Mouse (Mus musculus): ENCODE results near the gene Abca13. TPM values are rescaled to one million over a fixed set of nuclear protein-coding genes. Genes with fewer than 3 reads are reported as not detected.

Gene Abca13
- polyA plus RNA-seq, 1 experiment from 2014 or later, result 0.13 TPM

- Histone ChIP-seq H3K9ac (ENCODE audit: low read length) (no peak overlapping the region), H3K9me3 (ENCODE audit: control insufficient read depth, low read length) (no peaks in the 10 kb centered on the region), H3K36me3 (ENCODE audit: control insufficient read depth, insufficient read depth, low read length) (no peaks in the 10 kb centered on the region), H3K4me3 (ENCODE audit: low read length) (no peak overlapping the region), H3K27me3 (ENCODE audit: control insufficient read depth, insufficient read depth, low read depth, low read length) (no peaks in the 10 kb centered on the region), H3K27ac (ENCODE audit: low read length) (no peak overlapping the region), H3K4me1 (replicated peaks; ENCODE audit: control insufficient read depth, insufficient read depth, low read length) (no peaks in the 10 kb centered on the region), H3K4me2 (ENCODE audit: low read depth, low read length) (no peak overlapping the region)
- WGBS, result 83% methylated on average over 8 of the region's 8 CpGs
- no peak for ATAC-seq (ENCODE audit: low read depth)
Measured at GRCm38 (mm10) chr11:9531715-9532114, 340.0 kb downstream of the Abca13 start.

GRCm38 (mm10) chr11:9533189-9533588, 341.4 kb downstream of the Abca13 start:
- no peaks in the 10 kb centered on the region for H3K36me3 ChIP-seq (ENCODE audit: control insufficient read depth, insufficient read depth, low read length)
- no peaks in the 10 kb centered on the region for H3K4me1 ChIP-seq (replicated peaks; ENCODE audit: control insufficient read depth, insufficient read depth, low read length)
- no peak overlapping the region for H3K4me2 ChIP-seq (ENCODE audit: low read depth, low read length)
- H3K27ac ChIP-seq (ENCODE audit: low read length), result no peak overlapping the region
- no peak for ATAC-seq (ENCODE audit: low read depth)
- WGBS, result 66% methylated on average over 1 of the region's 1 CpGs
- no peak overlapping the region for H3K9ac ChIP-seq (ENCODE audit: low read length)
- H3K9me3 ChIP-seq (ENCODE audit: control insufficient read depth, low read length), result no peaks in the 10 kb centered on the region
- H3K4me3 ChIP-seq (ENCODE audit: low read length), result no peak overlapping the region
- H3K27me3 ChIP-seq (ENCODE audit: control insufficient read depth, insufficient read depth, low read depth, low read length), result no peaks in the 10 kb centered on the region

- Histone ChIP-seq H3K27ac (ENCODE audit: low read length) (no peak overlapping the region), H3K27me3 (ENCODE audit: control insufficient read depth, insufficient read depth, low read depth, low read length) (no peaks in the 10 kb centered on the region), H3K9ac (ENCODE audit: low read length) (no peak overlapping the region), H3K36me3 (ENCODE audit: control insufficient read depth, insufficient read depth, low read length) (no peaks in the 10 kb centered on the region), H3K9me3 (ENCODE audit: control insufficient read depth, low read length) (no peaks in the 10 kb centered on the region), H3K4me2 (ENCODE audit: low read depth, low read length) (no peak overlapping the region), H3K4me3 (ENCODE audit: low read length) (no peak overlapping the region), H3K4me1 (replicated peaks; ENCODE audit: control insufficient read depth, insufficient read depth, low read length) (no peaks in the 10 kb centered on the region)
- 77% methylated on average over 1 of the region's 1 CpGs for WGBS
- ATAC-seq (ENCODE audit: low read depth), result no peak
Measured at GRCm38 (mm10) chr11:9533658-9534202, 342.0 kb downstream of the Abca13 start.

- Histone ChIP-seq H3K9me3 (ENCODE audit: control insufficient read depth, low read length) (no peaks in the 10 kb centered on the region), H3K9ac (ENCODE audit: low read length) (no peak overlapping the region), H3K4me3 (ENCODE audit: low read length) (no peak overlapping the region), H3K27ac (ENCODE audit: low read length) (no peak overlapping the region), H3K27me3 (ENCODE audit: control insufficient read depth, insufficient read depth, low read depth, low read length) (no peaks in the 10 kb centered on the region), H3K4me1 (replicated peaks; ENCODE audit: control insufficient read depth, insufficient read depth, low read length) (no peaks in the 10 kb centered on the region), H3K4me2 (ENCODE audit: low read depth, low read length) (no peak overlapping the region), H3K36me3 (ENCODE audit: control insufficient read depth, insufficient read depth, low read length) (no peaks in the 10 kb centered on the region)
- no peak for ATAC-seq (ENCODE audit: low read depth)
- WGBS, result 43% methylated on average over 6 of the region's 6 CpGs
Measured at GRCm38 (mm10) chr11:9536811-9537210, 345.1 kb downstream of the Abca13 start.

- Histone ChIP-seq H3K27ac (ENCODE audit: low read length) (no peak overlapping the region), H3K36me3 (ENCODE audit: control insufficient read depth, insufficient read depth, low read length) (no peaks in the 10 kb centered on the region), H3K4me3 (ENCODE audit: low read length) (no peak overlapping the region), H3K9me3 (ENCODE audit: control insufficient read depth, low read length) (no peaks in the 10 kb centered on the region), H3K4me2 (ENCODE audit: low read depth, low read length) (no peak overlapping the region), H3K4me1 (replicated peaks; ENCODE audit: control insufficient read depth, insufficient read depth, low read length) (no peaks in the 10 kb centered on the region), H3K9ac (ENCODE audit: low read length) (no peak overlapping the region), H3K27me3 (ENCODE audit: control insufficient read depth, insufficient read depth, low read depth, low read length) (no peaks in the 10 kb centered on the region)
- 65% methylated on average over 1 of the region's 1 CpGs for WGBS
- no peak for ATAC-seq (ENCODE audit: low read depth)
Measured at GRCm38 (mm10) chr11:9538328-9538727, 346.6 kb downstream of the Abca13 start.

- WGBS, result 79% methylated on average over 2 of the region's 2 CpGs
- Histone ChIP-seq H3K9me3 (ENCODE audit: control insufficient read depth, low read length) (no peaks in the 10 kb centered on the region), H3K4me2 (ENCODE audit: low read depth, low read length) (no peak overlapping the region), H3K9ac (ENCODE audit: low read length) (no peak overlapping the region), H3K27ac (ENCODE audit: low read length) (no peak overlapping the region), H3K4me3 (ENCODE audit: low read length) (no peak overlapping the region), H3K4me1 (replicated peaks; ENCODE audit: control insufficient read depth, insufficient read depth, low read length) (no peaks in the 10 kb centered on the region), H3K36me3 (ENCODE audit: control insufficient read depth, insufficient read depth, low read length) (no peaks in the 10 kb centered on the region), H3K27me3 (ENCODE audit: control insufficient read depth, insufficient read depth, low read depth, low read length) (no peaks in the 10 kb centered on the region)
- ATAC-seq (ENCODE audit: low read depth), result no peak
Measured at GRCm38 (mm10) chr11:9560026-9560425, 368.3 kb downstream of the Abca13 start.

- Histone ChIP-seq H3K9me3 (ENCODE audit: control insufficient read depth, low read length) (no peaks in the 10 kb centered on the region), H3K4me1 (replicated peaks; ENCODE audit: control insufficient read depth, insufficient read depth, low read length) (no peaks in the 10 kb centered on the region), H3K4me3 (ENCODE audit: low read length) (no peak overlapping the region), H3K4me2 (ENCODE audit: low read depth, low read length) (no peak overlapping the region), H3K36me3 (ENCODE audit: control insufficient read depth, insufficient read depth, low read length) (no peaks in the 10 kb centered on the region), H3K27ac (ENCODE audit: low read length) (no peak overlapping the region), H3K9ac (ENCODE audit: low read length) (no peak overlapping the region), H3K27me3 (ENCODE audit: control insufficient read depth, insufficient read depth, low read depth, low read length) (no peaks in the 10 kb centered on the region)
- WGBS, result 68% methylated on average over 2 of the region's 2 CpGs
- ATAC-seq (ENCODE audit: low read depth), result no peak
Measured at GRCm38 (mm10) chr11:9568302-9568701, 376.6 kb downstream of the Abca13 start.

GRCm38 (mm10) chr11:9570319-9570718, 378.6 kb downstream of the Abca13 start:
- Histone ChIP-seq H3K27ac (ENCODE audit: low read length) (no peak overlapping the region), H3K4me2 (ENCODE audit: low read depth, low read length) (no peak overlapping the region), H3K9ac (ENCODE audit: low read length) (no peak overlapping the region), H3K4me3 (ENCODE audit: low read length) (no peak overlapping the region), H3K27me3 (ENCODE audit: control insufficient read depth, insufficient read depth, low read depth, low read length) (no peaks in the 10 kb centered on the region), H3K36me3 (ENCODE audit: control insufficient read depth, insufficient read depth, low read length) (no peaks in the 10 kb centered on the region), H3K9me3 (ENCODE audit: control insufficient read depth, low read length) (no peaks in the 10 kb centered on the region), H3K4me1 (replicated peaks; ENCODE audit: control insufficient read depth, insufficient read depth, low read length) (no peaks in the 10 kb centered on the region)
- ATAC-seq (ENCODE audit: low read depth), result no peak
- WGBS, result 76% methylated on average over 6 of the region's 6 CpGs

- Histone ChIP-seq H3K4me2 (ENCODE audit: low read depth, low read length) (no peak overlapping the region), H3K36me3 (ENCODE audit: control insufficient read depth, insufficient read depth, low read length) (no peaks in the 10 kb centered on the region), H3K9me3 (ENCODE audit: control insufficient read depth, low read length) (no peaks in the 10 kb centered on the region), H3K9ac (ENCODE audit: low read length) (no peak overlapping the region), H3K4me3 (ENCODE audit: low read length) (no peak overlapping the region), H3K27me3 (ENCODE audit: control insufficient read depth, insufficient read depth, low read depth, low read length) (no peaks in the 10 kb centered on the region), H3K27ac (ENCODE audit: low read length) (no peak overlapping the region), H3K4me1 (replicated peaks; ENCODE audit: control insufficient read depth, insufficient read depth, low read length) (no peaks in the 10 kb centered on the region)
- ATAC-seq (ENCODE audit: low read depth), result no peak
- 88% methylated on average over 4 of the region's 4 CpGs for WGBS
Measured at GRCm38 (mm10) chr11:9574894-9575293, 383.2 kb downstream of the Abca13 start.

GRCm38 (mm10) chr11:9591757-9592316, 400.1 kb downstream of the Abca13 start:
- Histone ChIP-seq H3K4me1 (replicated peaks; ENCODE audit: control insufficient read depth, insufficient read depth, low read length) (no peaks in the 10 kb centered on the region), H3K4me3 (ENCODE audit: low read length) (no peak overlapping the region), H3K9ac (ENCODE audit: low read length) (no peak overlapping the region), H3K9me3 (ENCODE audit: control insufficient read depth, low read length) (no peaks in the 10 kb centered on the region), H3K36me3 (ENCODE audit: control insufficient read depth, insufficient read depth, low read length) (no peaks in the 10 kb centered on the region), H3K27ac (ENCODE audit: low read length) (no peak overlapping the region), H3K27me3 (ENCODE audit: control insufficient read depth, insufficient read depth, low read depth, low read length) (no peaks in the 10 kb centered on the region), H3K4me2 (ENCODE audit: low read depth, low read length) (no peak overlapping the region)
- ATAC-seq (ENCODE audit: low read depth), result no peak
- 85% methylated on average over 1 of the region's 1 CpGs for WGBS
